Mouse (Mus musculus): ENCODE data around the gene Cd3d.

DNA sequence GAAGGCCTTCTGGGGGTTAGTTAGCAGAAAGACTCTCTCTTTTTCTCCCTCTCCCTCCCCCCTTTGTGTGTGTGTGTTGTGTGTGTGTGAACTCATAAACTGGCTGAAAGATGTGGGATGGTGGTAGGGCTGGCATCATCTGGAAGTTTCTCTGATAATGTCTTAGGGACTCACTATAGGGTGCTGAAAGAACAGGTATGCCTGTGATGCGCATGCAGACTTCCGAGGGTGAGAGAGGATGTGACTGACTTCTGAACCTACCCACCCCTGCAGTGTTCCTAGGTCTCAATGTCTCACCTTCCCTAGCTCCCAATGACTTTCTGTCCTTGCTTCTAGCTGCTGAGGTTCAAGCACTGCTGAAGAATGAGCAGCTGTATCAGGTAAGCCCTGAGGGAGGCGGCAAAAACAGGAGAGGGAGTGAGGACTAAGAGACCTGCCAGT, 4.2 kb downstream of the Cd3d start:
- TF ChIP-seq ZC3H11A (IDR thresholded peaks at IDR 0.05; ENCODE audit: borderline replicate concordance, low read depth, low read length), result no peak
- no peak for TF ChIP-seq HCFC1 (IDR thresholded peaks at IDR 0.05; ENCODE audit: borderline replicate concordance, insufficient read depth, low read length)

Measured in ES-E14 (cell line).